Mouse (Mus musculus): Measurements from ENCODE around the gene Bsg.

The Bsg gene

DNA sequence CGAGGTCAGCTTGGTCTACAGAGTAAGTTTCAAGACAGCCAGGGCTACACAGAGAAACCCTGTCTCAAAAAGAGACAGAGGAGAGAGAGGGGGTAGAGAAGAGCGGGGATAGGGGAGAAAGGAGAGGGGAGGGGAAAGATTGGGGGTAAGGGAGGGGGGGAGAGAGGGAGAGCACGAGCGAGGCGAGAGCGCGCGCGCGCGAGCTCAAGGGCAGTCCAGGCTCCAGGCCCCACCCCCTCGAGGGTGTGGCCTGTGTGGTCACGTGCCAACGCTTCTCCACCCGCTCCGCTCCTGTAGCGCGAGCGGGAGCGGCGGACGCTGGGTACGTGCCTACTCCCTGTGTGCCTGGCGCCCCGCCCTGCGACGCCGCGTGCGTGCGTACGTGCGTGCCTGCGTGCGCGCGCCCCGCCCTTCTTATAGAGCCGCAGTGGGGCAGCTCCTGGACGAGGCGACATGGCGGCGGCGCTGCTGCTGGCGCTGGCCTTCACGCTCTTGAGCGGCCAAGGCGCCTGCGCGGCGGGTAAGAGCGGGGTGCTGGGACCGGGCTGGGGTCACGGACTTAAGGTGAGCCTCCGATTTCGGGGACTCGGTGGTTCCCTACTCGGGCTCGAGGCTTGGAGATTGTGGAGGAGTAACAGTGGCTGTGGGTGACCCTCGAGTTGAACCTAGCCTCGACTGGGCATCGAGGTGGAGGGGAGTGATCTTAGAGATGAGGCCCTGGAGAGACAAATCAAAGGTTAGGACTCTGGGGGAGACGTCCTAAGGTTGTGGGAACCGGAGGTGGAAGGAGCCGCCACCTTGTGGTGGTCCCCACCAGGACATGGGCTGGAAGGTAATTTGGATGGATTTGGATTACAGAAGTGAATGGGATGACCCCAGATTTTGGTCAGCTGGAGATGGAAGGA lies at the start of gene Bsg:
Gene Bsg, plus strand, starts transcription at position 427 of the 905 bp plus-strand sequence.
- peak; percentile 98 for DNase-seq (ENCODE audit: low read depth, low spot score)

DNA sequence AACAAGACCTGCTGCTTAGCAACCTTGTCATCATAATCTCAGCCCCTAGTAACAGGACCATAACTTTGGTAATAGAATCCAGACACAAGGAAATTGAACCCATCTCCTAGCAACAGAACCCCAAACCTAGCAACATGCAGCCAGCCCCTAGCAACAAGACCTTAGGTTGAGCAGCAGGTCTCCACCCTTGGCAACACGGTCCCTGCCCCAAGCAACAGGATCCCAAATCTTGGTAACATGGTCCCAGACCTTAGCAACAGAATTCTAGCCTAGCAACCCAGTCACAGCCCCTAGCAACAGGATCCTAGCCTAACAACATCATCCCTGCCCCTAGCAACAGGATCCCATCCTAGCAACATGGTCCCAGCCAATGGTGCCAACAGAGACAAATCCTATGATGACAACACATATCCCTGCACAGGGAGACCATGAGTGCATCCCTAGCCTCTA lies 49.3 kb upstream of the Bsg start:
- peak; percentile 74 for DNase-seq (ENCODE audit: low read depth, low spot score)

DNA sequence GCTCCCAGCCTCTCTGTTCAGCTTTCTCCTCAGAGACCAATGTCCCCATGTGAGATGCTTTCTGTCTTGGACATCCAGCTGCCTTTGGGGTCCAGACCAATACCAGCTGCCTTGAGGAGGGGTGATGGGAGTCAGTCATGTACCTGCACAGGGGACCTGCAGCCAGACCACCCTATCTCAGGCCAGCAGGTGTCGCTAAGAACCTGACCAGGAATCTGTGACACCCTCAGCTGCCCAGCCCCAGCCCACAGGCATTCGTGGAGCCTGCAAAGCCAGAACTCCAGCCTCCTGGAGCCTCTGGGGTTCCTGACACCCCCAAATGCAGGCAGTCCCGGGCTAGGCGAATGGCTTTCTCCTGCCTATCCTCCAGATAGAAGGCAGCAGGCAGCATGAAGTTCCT lies 45.5 kb upstream of the Bsg start:
- no peak for DNase-seq (ENCODE audit: low read depth, low spot score)

DNA sequence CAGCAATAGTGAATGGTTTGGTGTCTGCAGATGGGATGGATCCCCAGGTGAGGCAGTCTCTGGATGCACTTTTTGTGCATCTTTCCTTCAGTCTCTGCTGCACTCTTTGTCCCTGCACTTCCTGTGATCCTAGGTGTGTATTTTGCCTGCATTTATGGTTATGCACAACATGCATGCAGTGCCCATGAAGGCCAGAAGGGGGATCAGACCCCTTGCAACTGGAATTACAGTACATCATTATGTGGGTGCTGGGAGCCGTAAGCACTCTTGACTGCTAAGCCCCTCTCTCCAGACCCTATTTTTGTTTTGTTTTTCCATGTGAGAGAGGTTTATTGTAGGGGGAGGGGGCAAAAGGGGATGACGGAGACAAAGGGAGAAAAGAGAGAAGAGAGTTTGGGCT lies 44.0 kb upstream of the Bsg start:
- no peak for DNase-seq (ENCODE audit: low read depth, low spot score)

DNA sequence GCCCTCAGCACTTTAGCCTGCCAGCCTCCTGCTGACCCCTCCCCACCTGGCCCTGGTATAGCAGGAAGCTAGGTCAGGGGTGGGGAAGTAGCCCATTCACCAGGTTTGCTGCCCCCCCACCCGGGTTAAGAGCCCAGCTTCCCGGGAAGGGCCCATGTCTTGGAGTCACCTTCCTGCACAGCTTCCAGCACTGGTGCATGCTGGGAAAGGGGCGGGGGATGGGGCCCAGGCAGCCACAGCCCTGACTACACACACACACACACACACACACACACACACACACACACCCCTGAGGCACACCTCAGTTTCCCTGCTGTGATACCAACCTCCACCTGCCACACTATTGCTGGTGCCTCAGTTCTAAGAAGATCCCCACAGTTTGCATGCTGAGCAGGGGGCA lies 42.4 kb upstream of the Bsg start:
- no peak for DNase-seq (ENCODE audit: low read depth, low spot score)

DNA sequence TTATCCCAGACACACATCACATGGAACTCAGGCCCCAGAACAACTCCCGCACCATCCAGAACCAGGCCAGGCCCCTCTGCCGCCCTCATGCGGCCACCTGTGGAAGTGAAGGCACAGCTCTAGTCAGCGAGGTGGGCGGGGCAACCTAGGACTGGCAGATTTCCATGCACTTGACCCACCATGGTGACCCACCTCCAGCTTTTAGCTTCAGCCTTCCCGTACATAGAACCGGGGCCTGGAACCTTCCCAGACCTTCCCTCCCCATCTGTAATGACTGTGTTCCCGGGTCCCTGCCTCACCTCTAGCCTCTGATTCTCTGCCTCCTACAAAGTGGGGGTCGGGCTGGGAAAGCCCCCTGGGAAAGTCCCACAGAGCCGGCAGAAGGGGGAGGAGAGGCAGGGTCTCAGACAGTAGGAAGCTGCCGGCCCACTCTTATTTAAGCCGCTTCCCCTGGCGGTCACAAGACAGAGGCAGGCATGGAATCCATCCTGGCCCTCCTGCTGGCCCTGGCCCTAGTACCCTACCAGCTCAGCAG lies 40.1 kb upstream of the Bsg start, which contains the start of gene Madcam1:
Gene Madcam1, plus strand, starts transcription at position 429 of the 535 bp plus-strand sequence.
- no peak for DNase-seq (ENCODE audit: low read depth, low spot score)

DNA sequence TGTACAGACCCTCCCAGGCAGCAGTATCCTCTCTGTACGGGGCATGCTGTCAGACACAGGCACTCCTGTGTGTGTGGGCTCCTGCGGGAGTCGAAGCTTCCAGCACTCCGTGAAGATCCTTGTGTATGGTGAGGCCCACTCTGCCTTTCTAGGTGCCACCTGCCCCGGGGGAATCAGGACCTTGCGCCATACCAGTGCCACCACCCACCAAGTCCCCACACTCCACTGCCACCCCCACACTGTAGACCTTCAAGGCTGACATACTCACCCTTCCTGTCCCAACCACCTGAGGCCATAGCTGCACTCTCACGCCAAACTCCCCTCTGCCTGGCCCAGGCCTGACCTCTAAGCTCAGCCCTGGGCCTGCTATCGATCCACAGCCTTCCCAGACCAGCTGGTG lies 39.2 kb upstream of the Bsg start:
- DNase-seq (ENCODE audit: low read depth, low spot score): no peak

DNA sequence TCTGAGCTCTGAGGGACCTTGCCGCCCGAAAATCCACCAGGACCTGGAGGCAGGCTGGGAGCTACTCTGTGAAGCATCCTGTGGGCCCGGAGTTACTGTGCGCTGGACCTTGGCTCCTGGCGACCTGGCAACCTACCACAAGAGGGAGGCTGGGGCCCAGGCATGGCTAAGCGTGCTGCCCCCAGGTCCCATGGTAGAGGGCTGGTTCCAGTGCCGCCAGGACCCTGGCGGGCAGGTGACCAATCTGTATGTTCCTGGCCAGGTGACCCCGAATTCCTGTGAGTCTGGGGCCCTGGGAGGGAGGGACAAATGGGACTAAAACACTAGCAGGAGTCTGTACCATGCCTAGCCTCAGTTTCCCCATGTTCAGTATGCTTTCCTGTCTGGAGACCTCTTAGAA lies 37.8 kb upstream of the Bsg start:
- DNase-seq (ENCODE audit: low read depth, low spot score): no peak

DNA sequence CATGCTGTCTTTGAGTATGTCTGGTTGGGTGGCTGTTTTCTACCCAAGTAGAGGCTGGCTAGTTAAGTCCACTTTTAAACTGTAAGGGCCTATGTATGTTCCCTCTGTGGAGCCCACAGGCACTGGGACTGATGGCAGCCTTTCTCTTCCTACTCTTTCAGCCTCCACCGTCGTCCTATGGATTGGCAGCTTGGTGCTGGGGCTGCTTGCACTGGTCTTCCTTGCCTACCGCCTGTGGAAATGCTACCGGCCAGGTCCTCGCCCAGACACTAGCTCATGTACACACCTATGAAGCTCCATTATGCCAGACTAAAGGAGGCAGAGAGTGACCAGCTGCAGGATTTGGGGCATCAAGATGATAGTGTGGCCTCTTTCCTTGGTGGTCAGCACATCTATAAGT lies 36.2 kb upstream of the Bsg start:
- no peak for DNase-seq (ENCODE audit: low read depth, low spot score)

DNA sequence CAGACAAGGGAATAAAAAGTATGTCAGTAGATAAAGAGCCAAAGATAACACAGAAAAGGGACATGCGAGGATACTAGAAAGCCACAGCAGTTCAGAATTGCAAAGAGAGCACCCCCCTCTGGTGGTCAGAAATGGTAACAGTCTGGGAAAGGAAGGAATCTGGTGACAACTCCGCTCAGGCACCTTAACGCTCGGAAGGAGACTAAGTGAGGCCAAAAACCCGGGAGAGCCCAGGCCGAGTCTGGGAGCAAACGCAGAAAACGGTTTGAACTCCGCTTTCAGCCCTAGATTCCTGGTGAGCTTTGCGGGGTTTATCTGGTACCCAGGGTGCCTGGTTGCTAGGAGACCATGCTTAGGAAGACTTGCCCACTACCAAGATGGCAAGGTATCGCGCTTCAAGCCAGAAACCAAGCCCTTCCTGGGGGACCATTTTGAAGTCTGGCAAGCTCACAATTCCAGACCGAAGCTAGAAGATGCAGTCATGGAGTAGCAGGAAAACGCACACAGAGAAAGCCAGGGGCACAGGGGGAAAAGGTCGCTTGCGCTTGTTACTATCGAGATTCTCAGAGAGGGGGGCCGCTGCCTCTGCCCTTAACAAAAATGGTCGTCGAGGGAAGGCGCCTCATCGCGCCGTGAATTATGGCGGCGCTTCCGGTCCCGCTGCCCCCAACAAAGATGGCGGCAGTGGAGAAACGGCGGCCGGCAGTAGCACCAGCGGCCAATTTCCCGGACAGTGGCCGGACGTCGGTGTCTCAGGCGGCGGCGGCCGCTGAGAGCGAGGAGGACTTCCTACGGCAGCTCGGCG lies 35.3 kb upstream of the Bsg start, which contains the start of gene Tpgs1:
Gene Tpgs1, plus strand, starts transcription at position 599 of the 805 bp plus-strand sequence.
- DNase-seq (ENCODE audit: low read depth, low spot score): peak; percentile 91

DNA sequence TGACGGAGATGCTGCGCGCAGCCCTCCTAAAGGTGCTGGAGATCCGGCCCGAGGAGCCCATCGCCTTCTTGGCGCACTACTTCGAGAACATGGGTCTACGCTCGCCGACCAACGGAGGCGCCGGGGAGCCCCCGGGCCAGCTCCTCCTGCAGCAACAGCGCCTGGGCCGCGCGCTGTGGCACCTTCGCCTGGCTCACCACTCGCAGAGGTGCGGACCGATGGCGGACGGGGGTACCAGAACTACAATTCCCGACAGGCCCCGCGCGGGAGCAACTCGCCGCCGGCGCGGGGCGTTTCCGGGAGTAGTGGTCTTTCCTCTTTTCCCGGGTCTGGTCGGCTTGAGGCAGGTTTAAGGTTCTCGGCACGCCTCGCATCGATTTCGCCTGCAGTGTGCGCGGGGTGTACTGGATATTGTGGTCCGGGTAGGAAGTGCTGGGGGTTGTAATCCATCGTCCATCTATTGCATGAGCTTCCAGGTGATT lies 34.7 kb upstream of the Bsg start:
- DNase-seq (ENCODE audit: low read depth, low spot score): peak; percentile 69

DNA sequence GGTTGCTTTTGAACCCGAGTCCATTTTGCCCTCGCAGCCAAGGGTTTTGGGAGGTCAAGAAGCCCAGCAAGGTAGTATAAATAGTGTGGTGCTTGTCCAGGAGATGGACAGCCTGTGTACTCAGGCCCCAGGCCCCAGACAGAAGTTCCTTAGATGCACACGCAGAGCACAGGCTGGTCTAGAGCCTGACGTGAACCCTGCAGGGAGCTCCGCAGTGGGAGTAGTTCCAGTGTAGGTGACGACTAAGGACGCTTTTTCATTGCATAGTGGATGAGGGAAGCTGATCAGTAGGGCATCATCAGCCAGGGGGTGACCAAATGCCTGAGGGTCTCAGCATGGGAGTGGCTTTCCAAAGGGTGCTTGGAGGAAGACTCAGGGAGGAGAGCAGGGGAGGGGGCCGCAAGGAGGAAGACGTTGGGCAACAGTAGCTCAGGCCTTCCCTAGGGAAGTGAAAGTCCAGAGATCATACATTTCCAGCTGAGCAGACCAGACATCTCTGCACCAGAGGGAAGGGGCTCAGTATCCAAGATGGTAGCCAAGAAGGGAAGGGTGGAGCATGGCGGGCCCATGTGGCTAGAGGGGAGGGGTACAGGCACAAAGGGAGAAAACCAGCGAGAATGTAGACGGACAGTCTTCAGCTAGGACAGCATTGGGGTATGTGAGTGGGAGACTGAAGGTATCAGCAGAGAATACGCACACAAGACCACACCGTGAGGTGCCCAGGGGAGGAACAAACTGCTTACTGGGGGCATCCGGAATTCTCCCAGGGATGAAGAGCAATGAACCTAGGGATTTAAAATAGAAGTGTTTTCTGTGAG lies 34.0 kb upstream of the Bsg start:
- no peak for DNase-seq (ENCODE audit: low read depth, low spot score)

DNA sequence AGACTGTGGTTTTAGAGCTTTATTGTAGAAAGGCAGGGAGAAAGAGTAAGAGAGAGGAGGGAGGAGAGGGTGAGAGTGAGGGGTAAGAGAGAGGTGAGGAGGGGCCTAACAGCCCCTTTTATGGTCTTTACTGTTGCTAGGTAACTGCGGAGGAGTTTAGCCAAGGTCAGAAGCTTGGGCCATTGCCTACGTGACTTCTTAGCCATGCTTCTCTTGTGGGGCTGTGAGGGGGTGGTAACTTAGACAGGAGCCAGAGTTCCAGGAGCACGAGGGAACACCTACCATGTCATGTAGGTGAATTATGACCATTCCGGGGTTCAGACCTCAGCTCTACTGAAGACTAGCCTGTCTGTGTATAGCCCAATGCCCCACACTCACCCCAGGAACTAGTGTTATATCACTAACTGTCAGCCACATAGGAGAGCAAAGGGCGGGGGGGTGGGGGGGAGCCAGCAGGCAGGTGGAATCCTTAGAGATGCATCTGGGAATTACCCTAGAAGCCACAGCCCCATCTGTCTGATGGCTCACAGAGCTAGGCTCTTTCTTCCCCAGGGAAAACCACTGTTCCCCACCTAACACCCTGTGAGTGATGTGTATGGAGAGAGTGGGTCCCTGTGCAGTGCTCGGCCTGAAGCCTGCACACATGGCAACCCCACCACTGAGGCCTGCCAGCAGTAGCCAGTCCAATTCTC lies 32.7 kb upstream of the Bsg start:
- DNase-seq (ENCODE audit: low read depth, low spot score): no peak

DNA sequence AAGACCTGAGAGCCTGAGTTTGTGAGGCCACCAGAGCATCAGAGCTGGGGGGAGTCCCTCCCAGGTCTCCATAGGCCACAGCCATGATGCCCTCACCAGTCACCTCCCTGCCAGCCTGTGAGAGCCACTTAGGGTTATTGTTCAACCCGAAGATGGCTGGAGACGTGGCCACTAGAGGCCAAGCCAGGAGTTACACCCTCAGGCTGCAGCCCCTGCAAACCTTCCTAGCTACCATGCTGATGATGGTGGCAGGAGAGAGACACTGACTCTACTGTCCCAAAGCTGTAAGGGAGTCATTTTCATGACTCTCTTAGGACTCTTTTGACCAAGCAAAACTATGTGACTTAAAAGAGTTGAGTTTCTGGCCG lies 32.2 kb upstream of the Bsg start:
- no peak for DNase-seq (ENCODE audit: low read depth, low spot score)

DNA sequence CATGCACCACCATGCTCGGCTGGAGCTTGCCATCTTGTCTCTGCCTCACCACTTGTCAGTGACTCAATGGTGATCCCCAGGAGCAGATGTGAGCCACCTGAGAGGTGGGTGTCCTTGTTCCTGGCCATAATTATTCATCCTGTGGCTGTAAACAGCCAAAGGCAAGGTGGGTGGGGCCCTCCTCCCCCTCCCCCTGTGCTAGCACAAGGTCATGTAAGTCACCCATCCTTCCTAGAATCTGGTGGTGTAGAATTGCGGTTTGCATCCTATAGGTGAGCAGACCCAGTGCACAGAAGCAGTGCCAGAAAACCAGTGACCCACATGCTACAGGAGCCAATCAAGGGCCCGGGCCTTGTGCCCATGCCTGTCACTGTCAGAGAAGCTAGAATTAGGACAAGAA lies 31.2 kb upstream of the Bsg start:
- no peak for DNase-seq (ENCODE audit: low read depth, low spot score)

DNA sequence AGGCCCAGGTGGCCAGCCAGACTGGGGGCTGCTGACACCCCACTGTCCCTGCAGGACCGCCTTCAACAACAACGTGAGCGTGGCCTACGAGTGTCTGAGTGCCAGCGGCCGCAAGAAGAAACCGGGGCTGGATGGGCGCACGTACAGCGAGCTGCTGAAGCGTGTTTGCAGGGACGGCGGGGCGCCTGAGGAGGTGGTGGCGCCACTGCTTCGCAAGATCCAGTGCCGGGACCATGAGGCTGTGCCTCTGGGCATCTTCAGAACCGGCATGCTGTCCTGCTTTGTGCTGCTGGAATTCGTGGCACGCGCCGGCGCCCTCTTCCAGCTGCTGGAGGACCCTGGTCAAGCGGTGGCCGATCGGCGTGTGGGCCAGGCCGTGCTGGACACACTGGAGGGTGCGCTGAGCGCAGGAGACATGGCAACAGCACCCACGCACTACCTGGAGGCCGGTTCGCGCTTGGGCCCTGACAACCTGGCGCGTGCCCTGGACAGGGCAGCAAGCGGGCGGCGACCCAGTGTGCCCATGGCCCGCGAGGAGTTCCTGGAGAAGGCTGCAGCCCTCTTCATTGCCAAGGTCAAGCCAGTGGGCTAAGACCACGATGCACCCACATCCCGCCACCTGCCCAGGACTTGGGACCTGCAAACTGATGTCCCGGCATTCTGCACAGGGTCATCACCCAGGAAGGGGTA lies 28.8 kb upstream of the Bsg start:
- no peak for DNase-seq (ENCODE audit: low read depth, low spot score)

DNA sequence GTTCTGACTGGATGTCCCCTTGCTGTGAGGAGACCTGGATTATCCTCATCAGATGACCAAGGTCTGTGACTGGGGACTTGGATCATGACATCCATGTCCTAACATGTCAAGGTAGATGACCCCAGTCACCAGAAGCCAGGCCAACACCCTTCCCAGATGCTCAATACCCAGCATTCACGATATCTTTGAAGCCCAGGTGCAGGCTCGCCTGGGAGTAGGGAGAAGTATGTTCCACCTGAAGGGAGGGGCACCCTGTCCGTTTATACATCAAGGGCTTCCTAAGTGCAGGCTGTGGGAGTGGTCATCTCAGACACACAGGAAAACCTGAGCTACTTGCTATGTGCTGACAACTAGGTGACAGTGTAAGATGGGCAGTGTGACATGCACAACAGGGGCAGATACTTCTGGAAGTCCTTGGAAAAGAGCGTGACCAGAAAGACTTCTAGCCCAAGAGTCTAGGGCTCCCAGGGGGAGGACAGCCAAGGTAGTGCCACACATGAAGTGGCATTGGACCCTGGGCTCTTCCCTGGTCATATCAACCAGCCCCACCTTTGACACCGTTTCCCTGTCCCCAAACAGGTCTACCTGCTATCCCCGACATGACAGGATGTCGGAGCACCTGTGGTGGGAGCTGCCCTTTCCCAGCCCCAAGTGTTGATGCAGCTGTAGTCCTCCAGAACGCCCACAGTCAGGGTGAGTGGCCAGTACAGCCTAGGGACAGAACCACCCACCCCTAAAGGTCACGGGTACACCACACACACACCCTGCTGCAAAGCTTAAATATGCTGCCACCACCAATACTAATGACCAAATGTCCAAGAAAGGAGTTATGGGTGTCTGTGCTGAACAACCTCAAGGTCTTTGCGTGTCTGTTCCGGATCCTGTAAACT lies 23.4 kb upstream of the Bsg start:
- no peak for DNase-seq (ENCODE audit: low read depth, low spot score)

DNA sequence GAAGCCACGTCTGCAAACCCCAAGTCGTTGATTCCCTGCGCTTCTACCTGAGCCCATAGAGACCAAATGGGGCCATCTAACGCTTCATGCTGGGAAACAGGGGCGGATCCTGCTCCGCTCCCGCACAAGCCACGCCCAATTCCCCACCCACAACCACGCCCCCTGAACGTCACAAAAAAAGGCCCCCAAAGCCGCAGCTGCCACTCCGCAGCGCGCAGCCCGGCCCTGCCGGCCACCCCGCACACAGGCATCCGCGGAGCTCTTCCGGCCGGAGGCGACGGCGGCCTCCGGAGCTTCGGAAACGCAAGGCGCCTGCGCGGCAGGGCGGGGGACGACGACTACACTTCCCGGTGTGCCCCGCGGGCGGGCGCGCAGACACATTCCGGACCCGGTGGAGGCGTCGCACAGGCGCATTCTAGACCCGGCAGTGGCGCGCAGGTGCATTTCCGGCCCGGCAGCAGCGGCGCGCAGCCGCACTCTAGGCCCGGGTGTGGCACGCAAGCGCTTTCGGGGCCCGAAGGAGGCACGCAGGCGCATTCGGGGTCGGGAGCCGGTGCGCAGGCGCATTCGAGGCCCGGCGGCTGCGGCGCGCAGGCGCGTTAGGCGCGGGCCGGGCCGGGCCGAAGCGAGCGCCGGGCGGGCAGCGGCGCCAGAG lies 22.6 kb upstream of the Bsg start, which contains the start of gene Cdc34:
Gene Cdc34, plus strand, starts transcription at position 605 of the 655 bp plus-strand sequence.
- peak; percentile 99 for DNase-seq (ENCODE audit: low read depth, low spot score)

DNA sequence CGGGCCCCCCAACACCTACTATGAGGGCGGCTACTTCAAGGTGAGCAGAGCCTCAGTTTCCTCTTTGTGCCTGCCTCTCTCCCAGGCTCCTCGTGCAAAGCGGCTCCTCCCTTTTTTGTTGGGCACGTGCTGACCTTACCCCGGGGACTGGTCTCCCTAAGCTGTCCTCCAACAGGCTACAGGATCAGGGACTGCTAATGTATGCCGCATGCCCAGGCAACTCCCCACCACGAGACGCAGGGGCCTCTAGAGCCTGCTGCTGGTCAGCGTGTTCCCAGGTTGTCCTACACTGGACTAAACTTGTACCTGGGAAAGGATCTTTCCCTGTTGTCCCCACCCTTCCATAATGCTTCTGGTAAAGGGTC lies 21.8 kb upstream of the Bsg start:
- no peak for DNase-seq (ENCODE audit: low read depth, low spot score)

Data from brain, embryonic 18.5 days (tissue).